Mouse (Mus musculus) layer of hippocampus, adult 9-11 months (tissue): ENCODE measurements around the gene Ddx41.

Source experiments
- DNase-seq: peaks from one replicate; pipeline ENCODE4 v3.0.0; 2022

The Ddx41 gene

DNA sequence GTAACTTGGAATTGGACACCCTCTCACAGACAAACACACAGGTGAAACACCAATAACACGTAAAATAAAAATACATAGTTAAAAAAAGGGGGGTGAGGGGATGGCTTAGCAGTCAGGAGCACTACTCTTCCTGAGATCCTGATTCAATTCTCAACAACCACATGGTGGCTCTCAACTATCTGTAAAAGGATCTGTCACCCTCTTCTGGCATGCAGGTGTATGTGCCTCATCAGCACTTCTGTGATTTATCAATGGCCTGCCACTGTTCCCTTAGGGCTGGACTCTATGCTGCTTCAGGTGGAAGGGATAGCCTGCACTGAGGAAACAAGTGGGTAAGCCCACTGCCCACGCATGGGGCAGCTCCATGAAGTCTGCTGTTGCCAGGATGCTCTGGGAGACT, 4.5 kb upstream of the Ddx41 start:
- no peak for DNase-seq

DNA sequence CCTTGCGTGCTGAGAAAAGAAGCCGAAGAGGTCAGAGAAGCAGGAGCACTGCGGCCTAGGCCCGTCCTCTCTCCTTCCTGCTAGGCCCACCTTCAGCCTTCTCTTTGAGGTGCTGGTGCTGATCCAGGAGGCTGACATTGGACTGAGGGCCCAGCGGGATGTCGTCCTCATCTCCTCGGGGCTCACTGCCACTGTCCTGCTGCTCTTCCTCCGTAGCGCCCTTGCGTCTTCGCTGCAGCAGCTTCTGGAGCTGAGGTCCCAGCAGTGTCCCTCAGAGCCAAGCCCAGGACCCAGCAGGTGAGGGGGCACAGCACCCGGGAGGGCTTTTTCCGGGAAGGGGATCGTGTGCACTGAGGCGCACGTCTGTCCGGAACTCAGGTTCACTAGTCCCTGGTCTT, 663 bp downstream of the Ddx41 start:
- no peak for DNase-seq

DNA sequence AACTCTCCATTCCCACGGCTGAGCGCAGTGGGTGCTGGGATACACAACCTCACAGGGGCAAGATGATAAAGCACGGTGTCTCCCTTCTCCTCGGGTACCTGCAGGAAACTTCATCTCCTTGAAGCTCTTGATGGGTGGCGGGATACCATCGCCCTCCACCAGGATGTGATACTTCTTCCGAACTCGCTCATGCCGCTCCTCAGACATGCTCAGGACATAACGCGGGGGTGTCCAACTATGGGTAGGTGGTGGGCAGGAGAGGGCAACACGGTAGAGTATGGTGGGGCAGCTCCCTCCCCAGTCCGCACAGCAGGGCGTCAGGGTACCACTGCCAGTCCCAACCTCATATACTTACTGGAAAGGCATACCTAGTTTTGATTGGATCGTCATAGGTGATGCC, 1.3 kb downstream of the Ddx41 start:
- no peak for DNase-seq

DNA sequence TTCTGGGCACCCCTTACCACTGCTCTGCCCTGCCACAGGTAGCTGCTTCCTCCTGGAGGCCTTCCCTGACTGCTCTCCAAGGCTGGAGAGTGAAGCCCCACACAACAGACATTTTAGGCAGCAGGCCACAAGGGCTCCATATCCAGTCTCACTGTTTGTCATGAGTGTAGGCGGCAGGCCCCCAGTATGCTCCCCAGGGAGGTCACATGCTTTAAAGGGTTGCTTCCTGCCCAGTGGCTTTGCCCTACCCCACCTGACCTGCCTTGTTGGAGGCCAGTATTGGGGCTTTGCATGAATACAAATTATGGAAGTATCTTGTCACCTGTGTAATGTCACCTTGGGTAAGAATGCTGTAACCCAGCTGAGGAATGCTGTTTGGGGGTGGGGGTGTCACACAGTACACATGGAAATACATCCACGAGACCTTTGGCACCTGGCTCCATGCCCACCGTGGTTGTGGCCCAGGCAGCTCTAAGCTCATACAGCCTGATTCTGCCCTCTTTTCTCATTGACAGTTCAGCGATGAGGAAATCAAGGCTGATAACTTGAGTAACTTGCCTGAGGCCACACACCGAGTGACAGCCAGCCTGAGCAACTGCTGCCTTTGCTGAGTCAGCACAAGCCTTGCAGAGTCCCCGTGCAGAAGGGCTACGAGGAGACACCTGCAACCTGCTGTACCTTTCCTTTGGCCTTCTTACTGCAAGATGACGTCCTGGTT, 7.1 kb downstream of the Ddx41 start, which contains the start of gene Dok3:
Gene Dok3 (minus strand): TSS at position 99 of the 718 bp plus-strand sequence.
- no peak for DNase-seq

DNA sequence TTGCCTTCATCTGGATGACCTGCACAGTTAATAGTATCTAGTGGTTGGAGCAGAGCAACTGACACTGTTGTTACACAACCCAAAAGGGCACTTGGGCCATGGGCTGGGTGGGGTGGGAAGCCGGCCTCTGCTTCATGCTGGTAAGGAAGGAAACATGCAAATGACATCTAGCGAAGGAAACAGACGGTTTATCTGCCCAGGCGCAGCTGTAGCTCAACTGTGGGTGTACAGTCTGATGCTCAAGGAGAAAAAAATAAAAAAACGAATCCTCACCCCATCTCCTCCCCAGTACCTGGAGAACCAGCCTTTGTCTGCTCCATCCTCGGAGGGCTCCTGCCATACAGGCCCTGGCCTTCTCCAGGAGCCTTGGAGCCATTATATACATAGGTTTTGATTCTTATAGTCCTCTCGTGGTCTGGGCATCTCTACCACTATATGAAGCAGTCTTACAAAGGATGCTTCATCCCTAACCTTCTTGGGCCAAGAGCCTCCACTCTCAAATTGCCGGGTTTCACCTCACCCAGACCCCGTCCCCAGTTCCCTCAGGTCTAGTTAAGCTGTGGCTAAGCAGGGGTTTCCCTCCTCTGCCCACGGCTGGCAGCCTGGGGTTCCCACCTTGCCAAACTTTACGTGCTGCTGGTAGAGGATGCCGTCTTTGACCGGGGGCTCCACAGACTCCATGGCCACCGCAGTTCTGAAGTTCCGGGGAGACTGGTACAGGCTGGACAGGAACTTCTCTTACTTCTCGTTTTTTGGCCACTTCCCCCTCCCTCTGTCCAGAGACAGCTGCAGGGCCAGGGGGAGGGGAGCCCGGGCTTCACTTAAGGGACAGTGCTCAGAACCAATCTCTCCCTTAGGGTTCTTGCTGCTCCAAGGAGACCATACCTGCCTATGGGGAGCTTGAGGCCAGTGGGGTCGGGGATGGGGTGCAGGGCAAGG, 8.4 kb downstream of the Ddx41 start:
- DNase-seq: no peak

DNA sequence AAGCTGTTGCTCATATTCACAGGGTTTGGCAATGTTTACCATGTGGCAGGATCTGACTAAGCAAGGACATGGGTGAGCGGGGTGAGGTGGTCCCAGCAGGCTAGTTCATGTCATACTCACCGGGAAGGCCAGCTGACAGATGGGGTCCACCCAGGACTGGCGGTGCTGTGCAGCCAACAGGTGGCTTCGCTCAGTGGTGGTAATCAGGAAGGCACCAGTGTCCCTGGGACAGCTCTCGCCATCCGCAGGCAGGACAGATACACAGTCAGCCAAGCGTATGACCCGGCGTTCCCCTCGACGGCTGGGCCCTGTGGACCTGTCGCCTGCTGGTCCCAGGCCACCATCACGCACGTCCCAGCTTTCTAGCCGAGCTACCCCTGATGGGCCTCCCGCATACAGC, 9.2 kb downstream of the Ddx41 start:
- no peak for DNase-seq

DNA sequence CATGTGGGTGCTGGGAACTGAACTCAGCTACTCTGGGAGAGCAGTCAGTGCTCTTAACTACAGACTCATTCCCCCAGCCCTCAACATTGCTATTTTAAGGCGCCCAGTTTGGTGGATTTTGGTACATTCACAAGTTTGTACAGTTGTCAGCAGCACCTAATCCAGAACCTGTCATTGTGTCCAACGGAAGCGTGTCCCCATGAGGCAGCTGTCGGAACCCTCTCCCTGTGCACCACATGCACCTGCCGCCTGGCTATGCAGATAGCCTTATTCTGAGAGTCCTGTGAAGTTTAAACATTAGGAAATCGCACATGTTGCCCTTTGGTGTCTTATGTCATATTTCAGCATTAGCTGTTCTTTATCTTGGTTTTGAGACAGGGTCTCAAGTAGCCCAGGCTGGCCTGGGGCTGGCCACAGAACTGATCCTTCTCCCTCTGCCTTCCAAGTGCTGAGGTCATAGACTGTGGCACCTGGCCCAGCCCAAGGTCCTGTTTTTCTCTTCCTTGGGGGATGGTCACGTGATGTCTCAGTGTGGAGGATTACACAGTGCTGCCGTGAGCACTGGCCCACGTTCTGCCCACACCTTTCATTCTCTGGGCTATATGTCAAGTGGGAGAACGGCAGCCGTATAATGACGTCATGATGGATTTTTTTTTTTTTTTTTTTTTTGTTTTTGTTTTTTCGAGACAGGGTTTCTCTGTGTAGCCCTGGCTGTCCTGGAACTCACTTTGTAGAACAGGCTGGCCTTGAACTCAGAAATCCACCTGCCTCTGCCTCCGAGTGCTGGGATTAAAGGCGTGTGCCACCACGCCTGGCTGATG, 10.5 kb downstream of the Ddx41 start:
- no peak for DNase-seq

DNA sequence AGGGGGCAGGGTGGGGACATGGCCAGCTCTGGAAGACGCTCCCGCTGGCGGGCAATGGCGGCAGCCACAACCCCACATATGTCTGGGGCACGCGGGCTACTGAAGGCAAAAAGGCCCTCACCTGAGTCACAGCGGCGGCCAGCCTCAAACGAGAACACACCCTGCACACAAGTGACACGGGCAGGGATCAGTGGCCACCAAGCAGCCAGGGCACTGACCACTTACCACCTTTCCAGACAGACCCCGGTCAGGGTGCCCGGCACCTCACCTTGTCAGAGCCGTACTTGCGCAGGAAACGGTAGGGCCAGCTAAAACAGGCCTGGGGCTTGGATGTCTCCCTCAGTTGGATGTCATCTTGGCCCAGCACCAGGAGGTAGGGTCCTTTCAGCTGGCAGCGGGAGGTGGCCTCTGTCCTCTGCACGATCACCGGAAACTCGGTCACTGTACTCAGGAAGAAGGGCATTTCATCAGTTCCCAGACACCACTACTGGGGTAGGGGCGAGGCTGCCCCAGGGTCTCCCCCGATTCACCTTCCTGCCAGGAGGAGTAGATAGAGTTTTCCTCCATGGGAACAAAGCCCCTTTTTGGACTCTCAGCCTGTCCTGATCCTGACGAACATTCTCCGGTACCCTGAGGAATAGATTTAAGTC, 12.4 kb downstream of the Ddx41 start:
- DNase-seq: no peak

DNA sequence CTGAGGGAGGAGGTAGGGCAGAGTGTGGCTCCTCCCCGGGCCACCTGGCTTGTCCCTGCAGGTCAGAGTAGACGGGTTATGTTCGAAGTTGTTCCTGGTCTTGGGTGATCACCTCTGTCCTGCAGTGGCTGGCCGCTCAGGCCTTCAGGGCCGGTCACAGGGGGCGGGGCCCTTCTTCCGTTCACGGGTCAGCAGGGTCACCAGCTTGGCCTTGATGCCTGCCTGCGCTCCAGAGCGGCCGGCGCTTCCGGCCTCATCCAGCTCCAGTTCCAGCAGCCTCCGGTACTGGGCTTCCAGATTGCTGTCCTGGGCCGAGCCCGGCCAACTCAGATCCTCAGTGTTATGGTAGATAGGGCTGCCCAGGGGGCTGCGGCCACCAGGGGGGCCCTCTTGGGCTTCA, 13.2 kb downstream of the Ddx41 start:
- DNase-seq: no peak

DNA sequence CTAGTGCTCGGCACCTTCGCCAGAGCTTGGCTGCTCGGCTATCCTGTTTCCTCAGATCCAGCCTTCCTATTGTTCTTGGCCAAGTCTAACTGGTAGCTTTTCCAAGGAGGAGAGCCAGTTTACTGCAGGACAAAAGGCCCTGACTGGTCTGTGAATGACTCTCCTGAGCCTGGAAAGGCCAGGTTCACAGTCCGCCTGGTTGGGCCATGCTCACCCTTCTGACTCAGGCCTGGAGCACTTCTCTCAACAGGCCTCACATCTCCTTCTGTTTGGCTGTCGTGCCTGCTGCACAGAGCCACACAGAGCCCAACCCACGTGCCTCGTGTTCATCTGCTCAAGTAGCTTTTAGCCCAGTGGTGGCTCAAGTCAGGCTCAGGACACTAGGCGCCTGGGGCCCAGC, 13.7 kb downstream of the Ddx41 start:
- no peak for DNase-seq

DNA sequence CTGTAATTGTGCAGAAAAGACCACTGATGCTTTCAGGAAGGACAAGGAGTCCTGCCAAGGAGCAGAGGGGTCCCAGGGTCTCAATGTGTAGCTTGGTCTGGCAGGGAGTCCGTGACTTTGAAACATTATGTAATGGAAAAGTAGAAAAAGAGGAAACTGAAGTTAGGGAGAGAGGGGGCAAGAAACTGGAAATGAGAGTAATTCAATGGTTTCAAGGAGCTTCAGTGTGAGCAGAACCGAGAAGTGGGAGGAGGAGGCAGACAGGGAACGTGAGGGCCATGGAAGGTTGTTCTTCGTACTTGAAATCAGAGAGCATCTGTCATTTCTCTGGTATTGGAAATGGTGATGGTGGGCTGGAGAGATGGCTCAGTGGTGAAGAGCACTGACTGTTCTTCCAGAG, 16.9 kb downstream of the Ddx41 start:
- no peak for DNase-seq

DNA sequence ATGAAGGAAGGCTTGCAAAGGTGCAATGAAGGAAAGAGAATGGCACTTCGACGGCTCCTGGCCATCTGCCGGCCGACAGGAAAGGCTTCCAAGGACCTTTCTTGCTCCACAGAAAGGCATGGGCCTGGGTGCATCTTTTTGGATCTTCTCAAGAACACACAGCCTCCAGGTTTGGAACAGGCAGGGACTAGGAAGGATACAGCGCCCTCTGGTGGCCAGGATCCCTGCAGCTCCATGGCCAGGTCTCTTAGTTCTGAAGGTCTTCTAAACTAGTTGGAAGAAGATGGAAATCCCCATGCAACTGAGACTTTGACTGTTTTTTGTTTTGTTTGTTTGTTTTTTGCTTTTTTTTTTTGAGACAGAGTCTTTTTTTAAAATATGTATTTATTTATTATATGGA, 19.5 kb downstream of the Ddx41 start:
- peak; percentile 85 for DNase-seq

DNA sequence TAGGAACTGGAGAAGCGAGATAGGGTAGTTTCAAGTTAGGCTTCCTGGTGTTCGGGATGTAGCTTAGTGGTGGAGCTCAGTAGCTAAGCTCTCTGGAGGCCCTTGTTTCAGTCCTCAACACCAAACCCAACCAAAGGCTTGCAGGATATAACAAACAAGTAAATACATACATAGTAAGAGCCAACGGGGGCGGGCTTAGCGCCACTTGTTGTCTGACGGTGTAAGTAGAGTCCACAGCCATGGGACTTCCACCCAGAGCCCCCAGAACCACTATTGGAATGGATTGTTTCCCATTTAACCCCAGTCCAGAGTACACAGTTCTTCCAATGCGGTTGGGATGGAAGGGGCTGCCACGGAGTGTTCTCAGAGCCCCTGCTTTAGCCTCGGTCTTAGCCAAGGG, 22.6 kb downstream of the Ddx41 start:
- DNase-seq: no peak

DNA sequence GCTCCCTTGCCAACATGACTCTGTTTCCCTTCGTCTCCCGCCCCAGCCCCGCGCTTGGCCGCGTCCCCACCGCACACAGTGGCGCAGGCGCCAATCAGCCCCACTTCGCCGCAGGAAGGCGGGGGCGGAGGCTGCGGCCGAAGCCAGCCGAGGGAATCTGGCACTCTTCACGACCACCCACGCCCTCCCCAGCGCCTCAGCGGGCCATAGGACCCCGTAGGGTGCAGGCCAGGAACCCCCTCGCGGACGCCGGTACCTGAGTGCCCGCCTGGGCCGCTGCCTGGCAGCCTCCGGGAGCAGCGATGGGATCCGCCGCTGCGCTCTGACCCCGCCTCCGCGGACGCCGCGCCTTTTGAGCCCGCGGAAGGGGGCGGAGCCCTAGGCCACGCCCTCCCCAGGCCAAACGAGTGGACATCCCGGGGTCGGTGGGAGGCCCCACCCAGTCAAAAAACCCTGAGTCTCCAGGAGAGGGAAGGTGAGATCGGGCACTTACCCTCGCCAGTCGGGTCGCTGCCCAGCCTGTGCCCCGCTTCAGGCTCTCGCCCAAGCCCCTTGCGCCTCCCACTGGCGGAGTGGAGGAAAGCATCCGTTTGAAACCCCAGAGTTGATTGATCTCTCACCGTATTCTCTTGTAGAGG, 23.2 kb downstream of the Ddx41 start, which contains the start of gene Pdlim7:
Gene Pdlim7 (minus strand): TSS at position 566 of the 638 bp plus-strand sequence.
- peak; percentile 70 for DNase-seq

DNA sequence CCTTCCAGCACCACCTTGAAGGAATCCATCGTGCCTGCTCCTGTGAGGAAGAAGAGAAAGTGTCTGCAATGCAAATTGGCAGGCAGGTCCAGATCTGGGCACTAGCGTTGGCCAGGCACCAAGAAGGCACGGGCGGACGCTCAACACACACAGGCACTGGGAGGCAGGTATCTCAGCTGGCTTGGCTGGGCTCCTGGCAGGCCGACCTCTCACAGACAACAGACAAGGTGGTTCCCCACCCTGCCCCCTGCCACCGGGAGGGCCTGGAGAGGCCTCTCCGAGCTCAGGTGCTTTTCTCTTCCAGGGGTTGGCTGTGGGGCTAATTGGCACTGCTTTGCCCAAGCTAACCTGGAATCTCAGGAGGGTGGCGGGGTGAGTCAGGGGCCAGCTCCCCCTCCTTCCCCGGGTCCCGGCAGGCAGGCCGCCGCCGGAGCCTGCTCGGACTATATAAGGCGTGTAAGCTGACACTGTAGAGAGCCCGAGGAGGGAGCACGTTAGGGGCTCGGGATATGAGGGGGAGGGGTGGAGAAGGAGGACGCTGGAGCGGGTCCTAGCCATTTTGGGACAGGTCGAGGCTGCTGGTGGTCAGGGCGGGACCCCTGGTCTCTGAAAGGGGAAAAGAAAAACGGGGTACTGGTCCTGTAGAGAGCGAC, 24.0 kb downstream of the Ddx41 start:
- no peak for DNase-seq

DNA sequence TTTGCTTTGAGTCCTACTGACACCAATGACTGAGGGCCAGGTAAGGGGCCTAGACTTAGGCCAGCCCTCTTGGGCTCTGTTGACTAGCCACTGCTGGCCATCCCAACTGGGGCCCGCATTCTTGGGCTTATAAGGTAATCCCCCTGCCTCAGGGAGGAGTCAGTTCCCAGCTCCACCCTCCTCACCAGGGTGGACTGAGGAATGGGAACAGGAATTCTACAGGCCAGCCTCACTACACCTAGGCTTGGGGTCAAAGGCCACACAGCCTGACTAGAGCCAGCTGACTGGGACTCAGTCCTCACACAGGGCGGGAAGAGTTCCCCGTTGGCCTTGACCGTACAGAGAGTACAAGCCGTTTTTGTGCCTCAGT, 25.0 kb downstream of the Ddx41 start:
- DNase-seq: no peak

DNA sequence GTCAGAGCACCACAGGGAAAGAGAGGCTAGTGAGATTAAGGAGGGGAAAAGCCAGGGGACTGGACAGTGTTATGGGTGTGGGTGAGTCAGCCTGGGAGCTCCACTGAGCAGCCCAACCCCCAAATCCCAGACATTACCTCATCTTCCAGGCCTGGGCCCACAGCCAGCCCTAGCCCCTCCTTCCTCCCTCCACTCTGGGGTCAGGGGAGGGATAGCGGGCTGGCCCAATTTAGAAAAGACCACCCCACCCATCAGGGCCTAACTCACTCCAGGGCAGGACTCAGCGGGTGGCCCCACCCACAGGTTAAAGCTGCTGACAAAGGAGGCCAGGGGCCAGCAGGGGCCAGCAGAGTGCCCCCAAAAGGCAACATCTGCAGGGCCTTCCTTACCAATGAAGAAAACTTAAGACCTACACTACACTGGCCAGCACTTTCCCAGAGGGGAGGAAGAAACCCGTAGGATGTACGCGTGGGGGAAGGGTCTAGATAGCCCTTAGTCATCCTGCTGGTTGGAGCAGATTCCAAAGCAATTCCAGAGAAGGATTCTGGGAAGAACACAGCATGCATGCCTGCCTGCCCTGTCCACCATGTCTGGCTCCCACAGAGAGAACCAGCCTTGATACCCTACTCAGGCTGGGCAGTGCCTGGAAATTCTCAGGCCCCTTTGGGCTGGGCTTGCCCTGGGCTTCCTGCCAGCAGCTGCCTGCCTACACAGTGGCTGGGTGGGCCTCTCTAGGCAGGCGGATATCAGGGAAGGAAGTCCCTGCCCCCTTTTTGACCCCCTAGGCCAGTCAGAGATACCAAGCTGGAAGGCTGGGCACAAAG, 25.6 kb downstream of the Ddx41 start:
- no peak for DNase-seq

DNA sequence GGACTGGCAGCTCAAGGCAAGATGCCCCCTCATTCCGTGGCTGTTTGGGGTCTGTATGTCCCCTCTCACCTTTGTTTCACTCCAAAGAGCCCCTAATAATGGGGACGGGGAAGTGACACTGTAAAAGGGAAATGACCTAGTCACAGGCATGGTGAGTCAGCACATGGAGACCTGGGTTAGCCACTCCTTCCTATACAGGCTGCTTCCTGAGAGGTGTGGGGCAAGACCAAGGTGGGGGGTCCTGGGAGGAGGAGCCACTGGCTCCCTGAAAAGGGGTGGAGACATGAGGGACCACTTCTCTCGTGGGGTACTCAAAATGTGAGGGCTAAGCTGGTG, 26.2 kb downstream of the Ddx41 start:
- no peak for DNase-seq

DNA sequence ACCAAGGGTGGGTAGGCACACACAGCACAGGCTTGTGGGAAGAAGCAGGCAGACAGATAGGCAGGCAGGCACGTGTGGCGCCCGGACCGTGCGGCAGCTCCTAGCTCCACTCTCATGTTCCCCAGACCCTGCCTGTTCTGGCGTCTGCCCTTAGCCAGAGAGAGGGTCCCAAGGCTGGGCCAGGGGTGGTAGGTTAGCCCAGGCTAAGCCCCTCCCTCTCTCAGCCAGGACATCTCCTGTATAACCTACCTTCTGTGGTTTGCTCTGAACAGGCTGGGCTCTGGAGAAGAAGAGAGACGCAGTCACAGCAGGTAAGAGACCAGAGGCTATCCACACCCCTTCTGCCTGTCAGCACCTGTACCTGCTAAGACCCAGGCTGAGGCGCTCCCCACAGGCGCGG, 27.9 kb downstream of the Ddx41 start:
- DNase-seq: no peak

DNA sequence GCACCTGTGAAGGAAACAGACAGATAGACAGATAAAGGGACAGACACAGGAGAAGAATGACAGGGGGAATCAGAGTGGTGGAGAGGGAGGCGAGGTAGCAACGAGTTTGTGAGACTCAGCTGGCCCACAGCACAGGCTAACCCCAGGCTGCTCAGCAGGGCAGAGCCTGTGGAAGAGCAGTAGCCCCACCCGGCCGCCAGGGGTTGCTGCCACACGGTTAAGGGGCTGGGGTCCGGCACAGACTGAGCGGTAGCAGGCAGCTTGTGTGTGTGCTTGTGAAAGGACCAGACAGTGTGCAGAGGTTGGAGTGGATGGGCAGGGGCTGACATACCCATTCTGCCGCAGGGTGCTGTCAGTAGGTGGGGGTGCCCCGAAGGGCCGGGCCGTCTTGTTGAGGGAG, 28.6 kb downstream of the Ddx41 start:
- no peak for DNase-seq

DNA sequence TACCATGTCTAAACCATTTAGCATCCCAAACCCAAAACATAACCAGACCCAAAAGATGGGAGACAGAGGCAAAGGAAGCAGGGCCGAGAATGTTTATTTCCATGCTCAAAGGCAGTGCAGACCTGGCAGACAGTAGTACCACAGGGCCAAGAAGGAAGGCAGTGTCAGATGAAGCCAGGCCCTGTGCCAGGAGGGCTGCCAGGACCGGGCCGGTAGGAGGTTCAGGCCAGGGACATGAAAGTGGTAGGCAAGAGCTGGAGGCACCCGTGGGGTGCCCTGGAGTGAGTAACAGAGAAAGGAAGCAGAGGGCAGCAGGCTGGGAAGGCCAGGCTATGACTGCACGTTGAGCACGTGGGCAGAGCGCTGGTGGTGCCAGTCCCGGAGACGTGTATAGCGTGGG, 29.8 kb downstream of the Ddx41 start:
- DNase-seq: no peak
